Mouse (Mus musculus) forebrain, embryonic 14.5 days (tissue): Measurements from ENCODE around the gene Tmem208. TPM values are rescaled to one million over a fixed set of nuclear protein-coding genes. Genes with fewer than 3 reads are reported as not detected.

Experiments used
- ATAC-seq: fragments of 200-750 bp; cut with Nextera tagmentation; 2 replicates; pipeline ENCODE4 v1.8.0; 2017; ENCODE audit warnings: mild to moderate bottlenecking, moderate library complexity
- DNase-seq: peaks from one replicate; pipeline ENCODE4 v3.0.0-alpha.2; 2015; ENCODE audit warnings: low spot score
- H3K27ac ChIP-seq: fragments of 300-500 bp; sonication (generic); 2 replicates; pipeline ENCODE4 v1.5.1; 2014; ENCODE audit warnings: low read depth, mild to moderate bottlenecking, control low read depth, low read length, moderate library complexity
- H3K27me3 ChIP-seq: fragments of 300-500 bp; sonication (generic); replicated peaks from 2 replicates; pipeline ENCODE4 v1.6.1; 2014; ENCODE audit warnings: low read length, control low read depth, mixed read lengths; ENCODE audit not compliant: control insufficient read depth, insufficient read depth
- H3K36me3 ChIP-seq: fragments of 300-500 bp; sonication (generic); 2 replicates; pipeline ENCODE4 v1.6.1; 2014; ENCODE audit warnings: low read length, control low read depth; ENCODE audit not compliant: control insufficient read depth, insufficient read depth
- H3K4me1 ChIP-seq: fragments of 300-500 bp; sonication (generic); 2 replicates; pipeline ENCODE4 v1.6.1; 2014; ENCODE audit warnings: antibody characterized with exemption, low read length, control low read depth; ENCODE audit not compliant: control insufficient read depth, insufficient read depth
- H3K4me2 ChIP-seq: fragments of 300-500 bp; sonication (generic); 2 replicates; pipeline ENCODE4 v1.6.1; 2014; ENCODE audit warnings: mild to moderate bottlenecking, control low read depth, low read length
- H3K4me3 ChIP-seq: fragments of 300-500 bp; sonication (generic); 2 replicates; pipeline ENCODE4 v1.5.1; 2014; ENCODE audit warnings: low read depth, low read length, control low read depth
- H3K9ac ChIP-seq: fragments of 300-500 bp; sonication (generic); 2 replicates; pipeline ENCODE4 v1.6.1; 2014; ENCODE audit warnings: mild to moderate bottlenecking, low read length, control low read depth, moderate library complexity
- H3K9me3 ChIP-seq: fragments of 300-500 bp; sonication (generic); replicated peaks from 2 replicates; pipeline ENCODE4 v1.6.1; 2016; ENCODE audit warnings: low read length, control low read depth, mixed read lengths; ENCODE audit not compliant: control insufficient read depth
- WGBS: fragments of 180-500 bp; shearing (Covaris S2); extraction: QIAGEN DNeasy Blood & Tissue Kit; methylation state at CpG from one replicate; pipeline ENCODE4 v1.1.7; 2014; 5-methylcytosine and 5-hydroxymethylcytosine counted together
- polyA plus RNA-seq: library from polyadenylated mRNA; unstranded; fragments of >200 nt; fragmentation: Nextera tagmentation; extraction: Ambion mirVana; gene quantifications from 2 replicates; pipeline ENCODE4 v1.2.1, GENCODE M21; 2014

The Tmem208 gene
- polyA plus RNA-seq, 1 experiment from 2014 or later, result 141 TPM

- Histone ChIP-seq H3K9ac (peak within 1 kb of the TSS; percentile 46), H3K27me3 (no peaks in the 10 kb centered on the region), H3K36me3 (peaks cover 76% of the 10 kb centered on the region), H3K27ac (peak within 1 kb of the TSS; percentile 5; the same call in 1 of the 2 replicates), H3K4me2 (peak within 1 kb of the TSS; percentile 36), H3K4me3 (no peak within 1 kb of the TSS), H3K9me3 (no peaks in the 10 kb centered on the region), H3K4me1 (0 out of 2 replicates have a peak, but pooled peaks cover 3% of the 10 kb centered on the region)
- ATAC-seq (peak; percentile 33), DNase-seq (peak; percentile 21)
- 11% methylated on average over 24 of the region's 30 CpGs for WGBS
Observed at GRCm38 (mm10) chr8:105305211-105306145, 20.7 kb upstream of the Tmem208 start, which contains the start of gene Elmo3. Elmo3 (plus strand) TSS chr8:105305601.

GRCm38 (mm10) chr8:105306146-105306691 lies 19.9 kb upstream of the Tmem208 start:
- Histone ChIP-seq H3K27ac (no peak overlapping the region), H3K4me3 (no peak overlapping the region), H3K9ac (no peak overlapping the region; the same call in 1 of the 2 replicates), H3K36me3 (peaks cover 69% of the 10 kb centered on the region), H3K27me3 (no peaks in the 10 kb centered on the region), H3K9me3 (no peaks in the 10 kb centered on the region), H3K4me1 (0 out of 2 replicates have a peak, but pooled peaks cover 3% of the 10 kb centered on the region), H3K4me2 (peak overlapping the region; percentile 36)
- 74% methylated on average over 5 of the region's 5 CpGs for WGBS
- DNase-seq (no peak), ATAC-seq (0 out of 2 replicates have a peak, but pooled peaks have one; percentile 6)

GRCm38 (mm10) chr8:105307670-105308069 lies 18.5 kb upstream of the Tmem208 start:
- WGBS, result 95% methylated on average over 13 of the region's 13 CpGs
- DNase-seq (no peak), ATAC-seq (no peak)
- Histone ChIP-seq H3K36me3 (peaks cover 66% of the 10 kb centered on the region), H3K9me3 (no peaks in the 10 kb centered on the region), H3K27me3 (no peaks in the 10 kb centered on the region), H3K4me1 (0 out of 2 replicates have a peak, but pooled peaks cover 3% of the 10 kb centered on the region), H3K27ac (no peak overlapping the region), H3K9ac (no peak overlapping the region), H3K4me3 (no peak overlapping the region), H3K4me2 (no peak overlapping the region)

GRCm38 (mm10) chr8:105308428-105308827 lies 17.7 kb upstream of the Tmem208 start:
- 96% methylated on average over 10 of the region's 10 CpGs for WGBS
- no peak overlapping the region for H3K9ac ChIP-seq
- H3K4me2 ChIP-seq, result no peak overlapping the region
- H3K27me3 ChIP-seq, result no peaks in the 10 kb centered on the region
- H3K4me3 ChIP-seq, result no peak overlapping the region
- H3K36me3 ChIP-seq, result peaks cover 66% of the 10 kb centered on the region
- DNase-seq, result no peak
- ATAC-seq, result no peak
- H3K9me3 ChIP-seq, result no peaks in the 10 kb centered on the region
- 0 out of 2 replicates have a peak, but pooled peaks cover 3% of the 10 kb centered on the region for H3K4me1 ChIP-seq
- no peak overlapping the region for H3K27ac ChIP-seq

GRCm38 (mm10) chr8:105309142-105309847 lies 16.9 kb upstream of the Tmem208 start:
- no peak for ATAC-seq
- Histone ChIP-seq H3K27me3 (no peaks in the 10 kb centered on the region), H3K36me3 (peaks cover 68% of the 10 kb centered on the region), H3K9me3 (no peaks in the 10 kb centered on the region), H3K4me2 (no peak overlapping the region), H3K4me1 (0 out of 2 replicates have a peak, but pooled peaks cover 3% of the 10 kb centered on the region), H3K27ac (no peak overlapping the region), H3K9ac (no peak overlapping the region), H3K4me3 (no peak overlapping the region)
- DNase-seq, result no peak
- WGBS, result 81% methylated on average over 15 of the region's 15 CpGs

- H3K36me3 ChIP-seq, result peaks cover 69% of the 10 kb centered on the region
- DNase-seq, result no peak
- no peak overlapping the region for H3K9ac ChIP-seq
- H3K27ac ChIP-seq, result no peak overlapping the region
- H3K9me3 ChIP-seq, result no peaks in the 10 kb centered on the region
- H3K4me2 ChIP-seq, result no peak overlapping the region
- ATAC-seq, result no peak
- no peaks in the 10 kb centered on the region for H3K27me3 ChIP-seq
- no peak overlapping the region for H3K4me3 ChIP-seq
- 86% methylated on average over 8 of the region's 8 CpGs for WGBS
- 0 out of 2 replicates have a peak, but pooled peaks cover 3% of the 10 kb centered on the region for H3K4me1 ChIP-seq
Observed at GRCm38 (mm10) chr8:105310118-105310517, 16.0 kb upstream of the Tmem208 start.

GRCm38 (mm10) chr8:105311718-105312117 lies 14.4 kb upstream of the Tmem208 start:
- Histone ChIP-seq H3K9me3 (no peaks in the 10 kb centered on the region), H3K27ac (no peak overlapping the region), H3K9ac (no peak overlapping the region), H3K36me3 (peaks cover 79% of the 10 kb centered on the region), H3K27me3 (no peaks in the 10 kb centered on the region), H3K4me3 (no peak overlapping the region), H3K4me1 (no peaks in the 10 kb centered on the region), H3K4me2 (no peak overlapping the region)
- ATAC-seq, result no peak
- 83% methylated on average over 1 of the region's 1 CpGs for WGBS
- no peak for DNase-seq

- H3K9me3 ChIP-seq, result no peaks in the 10 kb centered on the region
- WGBS, result 93% methylated on average over 8 of the region's 8 CpGs
- no peak for DNase-seq
- H3K36me3 ChIP-seq, result peaks cover 74% of the 10 kb centered on the region
- H3K9ac ChIP-seq, result no peak overlapping the region
- H3K27ac ChIP-seq, result no peak overlapping the region
- H3K4me3 ChIP-seq, result no peak overlapping the region
- ATAC-seq, result no peak
- H3K4me1 ChIP-seq, result no peaks in the 10 kb centered on the region
- no peaks in the 10 kb centered on the region for H3K27me3 ChIP-seq
- no peak overlapping the region for H3K4me2 ChIP-seq
Observed at GRCm38 (mm10) chr8:105312891-105313481, 13.2 kb upstream of the Tmem208 start.
